ENCODE assay signal across 8 mouse cellular contexts in genomic region chr6:134038881-134039280, GRCm38 (mm10). TPM values are rescaled to one million over a fixed set of nuclear protein-coding genes. Genes with fewer than 3 reads are reported as not detected.
A peak's percentile ranks its signal among the peaks of the same experiment; 100 is the strongest.
DNase-seq lines count a peak whose midpoint lies in the region; ATAC-seq and TF ChIP-seq lines count a peak whose summit lies in the region.

No protein-coding gene starts in this region.

- no peak for TF ChIP-seq CTCF in gastrocnemius, adult 2 months (IDR thresholded peaks at IDR 0.05)
- no peak for TF ChIP-seq CTCF in heart, adult 2 months (IDR thresholded peaks at IDR 0.05)
- no peak for TF ChIP-seq CTCF in lung, postnatal 0 days (IDR thresholded peaks at IDR 0.05)

- peak overlapping the region; percentile 44 for H3K4me3 ChIP-seq in gastrocnemius, adult 2 months
- H3K4me3 ChIP-seq in heart, adult 2 months = no peak overlapping the region
- H3K4me3 ChIP-seq in lung, postnatal 0 days (ENCODE audit: low read depth, low read length) = 0 out of 2 replicates have a peak overlapping the region, but pooled peaks have one; percentile 8

- 0 out of 2 replicates have a peak overlapping the region, but pooled peaks have one; percentile 31 for H3K9ac ChIP-seq in heart, adult 2 months (ENCODE audit: low read depth, low read length)
- H3K9ac ChIP-seq in lung, postnatal 0 days (replicated peaks; ENCODE audit: low read depth) = no peak overlapping the region

- peak; percentile 51 for DNase-seq in gastrocnemius, adult 2 months
- no peak for DNase-seq in gastrocnemius, postnatal 25 days
- DNase-seq in heart, adult 2 months = peak; percentile 60 to 62
- DNase-seq in kidney, adult 9 months = peak; percentile 93
- DNase-seq in lung, postnatal 0 days (ENCODE audit: low spot score) = peak; percentile 54
- no peak for DNase-seq in left cerebral cortex, adult 11 months (ENCODE audit: low spot score)
- DNase-seq in left cerebral cortex, postnatal 25 days (ENCODE audit: low spot score in 2 of 2) = no peak
- no peak for DNase-seq in cerebellum, postnatal 4 days (ENCODE audit: low spot score in 2 of 2)

- no peaks in the 10 kb centered on the region for H3K9me3 ChIP-seq in lung, postnatal 0 days (ENCODE audit: low read length)

- H3K36me3 ChIP-seq in heart, adult 2 months (ENCODE audit: control insufficient read depth, insufficient read depth, low read length) = peaks cover 12% of the 10 kb centered on the region
- H3K36me3 ChIP-seq in lung, postnatal 0 days (ENCODE audit: insufficient read depth, low read length) = no peaks in the 10 kb centered on the region

- TF ChIP-seq POLR2A in heart, adult 2 months (IDR thresholded peaks at IDR 0.05; ENCODE audit: insufficient read depth, low read depth, low read length) = no peak

- no peaks in the 10 kb centered on the region; the same call in none of the 2 replicates for H3K79me2 ChIP-seq in heart, adult 2 months (replicated peaks; ENCODE audit: control insufficient read depth, insufficient read depth, low read length)

- WGBS in heart, adult 2 months = 22% methylated on average over 6 of the region's 6 CpGs
- WGBS in lung, postnatal 0 days = 13% methylated on average over 6 of the region's 6 CpGs

- H3K27me3 ChIP-seq in heart, adult 2 months (ENCODE audit: control insufficient read depth, insufficient read depth, low read length) = no peaks in the 10 kb centered on the region
- no peaks in the 10 kb centered on the region for H3K27me3 ChIP-seq in lung, postnatal 0 days (replicated peaks; ENCODE audit: insufficient read depth, low read length)

- peak overlapping the region; percentile 82 for H3K4me2 ChIP-seq in lung, postnatal 0 days (replicated peaks; ENCODE audit: low read depth, low read length)

- H3K27ac ChIP-seq in gastrocnemius, adult 2 months = peak overlapping the region; percentile 100
- H3K27ac ChIP-seq in heart, adult 2 months = peak overlapping the region; percentile 56
- no peak overlapping the region for H3K27ac ChIP-seq in lung, postnatal 0 days (ENCODE audit: low read length)

- intact Hi-C loops in gastrocnemius, adult 2 months (cut with DNase I) = loop anchor here (5.0 to 10.0 kb wide), 4 partner anchors 43 to 206 kb away; no protein-coding TSS in a partner anchor
- intact Hi-C loops in heart, adult 2 months (cut with DNase I) = loop anchor here (5.0 kb wide), 3 partner anchors 38 to 348 kb away; no protein-coding TSS in a partner anchor
- intact Hi-C loops in left cerebral cortex, postnatal 25 days (cut with DNase I) = loop anchor here (5.0 kb wide), 2 partner anchors 77 to 133 kb away; no protein-coding TSS in a partner anchor

- peaks cover 25% of the 10 kb centered on the region for H3K4me1 ChIP-seq in heart, adult 2 months (ENCODE audit: control insufficient read depth, insufficient read depth, low read length)
- peaks cover 27% of the 10 kb centered on the region; the same call in 1 of the 2 replicates for H3K4me1 ChIP-seq in lung, postnatal 0 days (ENCODE audit: insufficient read depth, low read depth, low read length)

- no peak for TF ChIP-seq EP300 in heart, adult 2 months (IDR thresholded peaks at IDR 0.05; ENCODE audit: insufficient read depth, low read depth, low read length)
- no peak for TF ChIP-seq EP300 in lung, postnatal 0 days (IDR thresholded peaks at IDR 0.05)

- no peak for ATAC-seq in lung, postnatal 0 days

RNA-seq across cellular contexts. Expression of gene Etv6, which starts 3.4 kb away (rescaled TPM):
- total RNA-seq in gastrocnemius, adult 2 months (2021) = 10 to 100 TPM in 1 of 2 experiments, 1 to 10 TPM in 1; 6.7 to 10.8 TPM
- total RNA-seq in gastrocnemius, postnatal 25 days (2021) = 1 to 10 TPM; 7.5 to 9.4 TPM
- total RNA-seq in heart, adult 2 months (2021) = 10 to 100 TPM; 11.4 to 14.0 TPM
- polyA plus RNA-seq in heart, adult 2 months (2012; rRNA removed) = 9.8 and 12.7 TPM in 2 replicates
- 5.5 and 6.2 TPM in 2 replicates for polyA plus RNA-seq in lung, postnatal 0 days (2015; fragmentation: Nextera tagmentation; extraction: Ambion mirVana)
- total RNA-seq in left cerebral cortex, postnatal 25 days (2021) = 10 to 100 TPM; 17.9 to 18.2 TPM

Comparison
In these comparisons a context has a peak if more than half of its experiments do, and no peak if none do; other contexts are left out.
1. DNase-seq: peak in gastrocnemius, adult 2 months (single experiment), heart, adult 2 months (2 of 2), kidney, adult 9 months (single experiment) and lung, postnatal 0 days (single experiment); none in gastrocnemius, postnatal 25 days (single experiment), left cerebral cortex, adult 11 months (single experiment), left cerebral cortex, postnatal 25 days (0 of 2) and cerebellum, postnatal 4 days (0 of 2).